Mouse (Mus musculus): Measurements from ENCODE around the gene Tex21. TPM values are rescaled to one million over a fixed set of nuclear protein-coding genes. Genes with fewer than 3 reads are reported as not detected.

The Tex21 gene
- polyA plus RNA-seq, 1 experiment, result not detected

- H3K36me3 ChIP-seq (ENCODE audit: control insufficient read depth, insufficient read depth), result peaks cover 69% of the 10 kb centered on the region
- H3K79me3 ChIP-seq (ENCODE audit: low read depth), result peaks cover 5% of the 10 kb centered on the region
- no peak overlapping the region for H3K4me3 ChIP-seq (ENCODE audit: insufficient read depth, poor library complexity, severe bottlenecking)
- H3K27me3 ChIP-seq (ENCODE audit: control insufficient read depth, insufficient read depth, insufficient read length), result no peaks in the 10 kb centered on the region
- no peak for TF ChIP-seq MYOD1 (IDR thresholded peaks at IDR 0.05; ENCODE audit: control insufficient read depth, insufficient read length, low read depth)
- no peak for TF ChIP-seq FOSL1 (IDR thresholded peaks at IDR 0.05; ENCODE audit: insufficient read depth, low read length, poor library complexity, severe bottlenecking)
- no peak for TF ChIP-seq CEBPB (IDR thresholded peaks at IDR 0.05; ENCODE audit: low read depth)
- no peak for TF ChIP-seq MAX (IDR thresholded peaks at IDR 0.05)
- TF ChIP-seq MYOG (IDR thresholded peaks at IDR 0.05; ENCODE audit: control insufficient read depth, extremely low read depth, insufficient read length), result no peak
- no peak for TF ChIP-seq USF1 (IDR thresholded peaks at IDR 0.05; ENCODE audit: low read depth)
- TF ChIP-seq CTCF (IDR thresholded peaks at IDR 0.05; ENCODE audit: control insufficient read depth, insufficient read depth, insufficient read length), result no peak
- H3K79me2 ChIP-seq (ENCODE audit: control insufficient read depth, insufficient read depth), result peaks cover 13% of the 10 kb centered on the region
- H3ac ChIP-seq (ENCODE audit: control insufficient read depth, insufficient read length, low read depth), result no peak overlapping the region
These were observed 31.7 kb upstream of the Tex21 start for GRCm38 (mm10) chr12:76278209-76278608.

- Histone ChIP-seq H3K79me3 (ENCODE audit: low read depth) (peaks cover 17% of the 10 kb centered on the region), H3K36me3 (ENCODE audit: control insufficient read depth, insufficient read depth) (peaks cover 66% of the 10 kb centered on the region), H3K27me3 (ENCODE audit: control insufficient read depth, insufficient read depth, insufficient read length) (no peaks in the 10 kb centered on the region), H3K79me2 (ENCODE audit: control insufficient read depth, insufficient read depth) (peaks cover 34% of the 10 kb centered on the region), H3K4me3 (ENCODE audit: insufficient read depth, poor library complexity, severe bottlenecking) (no peak overlapping the region), H3ac (ENCODE audit: control insufficient read depth, insufficient read length, low read depth) (no peak overlapping the region)
- TF ChIP-seq MAX (IDR thresholded peaks at IDR 0.05), result no peak
- no peak for TF ChIP-seq USF1 (IDR thresholded peaks at IDR 0.05; ENCODE audit: low read depth)
- TF ChIP-seq CTCF (IDR thresholded peaks at IDR 0.05; ENCODE audit: control insufficient read depth, insufficient read depth, insufficient read length), result no peak
- no peak for TF ChIP-seq MYOG (IDR thresholded peaks at IDR 0.05; ENCODE audit: control insufficient read depth, extremely low read depth, insufficient read length)
- TF ChIP-seq FOSL1 (IDR thresholded peaks at IDR 0.05; ENCODE audit: insufficient read depth, low read length, poor library complexity, severe bottlenecking), result no peak
- TF ChIP-seq CEBPB (IDR thresholded peaks at IDR 0.05; ENCODE audit: low read depth), result no peak
These were observed 26.3 kb upstream of the Tex21 start for GRCm38 (mm10) chr12:76272610-76273524.

- peaks cover 40% of the 10 kb centered on the region for H3K79me2 ChIP-seq (ENCODE audit: control insufficient read depth, insufficient read depth)
- H3K27me3 ChIP-seq (ENCODE audit: control insufficient read depth, insufficient read depth, insufficient read length), result no peaks in the 10 kb centered on the region
- H3K36me3 ChIP-seq (ENCODE audit: control insufficient read depth, insufficient read depth), result peaks cover 66% of the 10 kb centered on the region
- TF ChIP-seq CEBPB (IDR thresholded peaks at IDR 0.05; ENCODE audit: low read depth), result no peak
- TF ChIP-seq MYOG (IDR thresholded peaks at IDR 0.05; ENCODE audit: control insufficient read depth, extremely low read depth, insufficient read length), result no peak
- TF ChIP-seq USF1 (IDR thresholded peaks at IDR 0.05; ENCODE audit: low read depth), result no peak
- no peak for TF ChIP-seq FOSL1 (IDR thresholded peaks at IDR 0.05; ENCODE audit: insufficient read depth, low read length, poor library complexity, severe bottlenecking)
- no peak for TF ChIP-seq MYOD1 (IDR thresholded peaks at IDR 0.05; ENCODE audit: control insufficient read depth, insufficient read length, low read depth)
- H3K4me3 ChIP-seq (ENCODE audit: insufficient read depth, poor library complexity, severe bottlenecking), result no peak overlapping the region
- peaks cover 24% of the 10 kb centered on the region for H3K79me3 ChIP-seq (ENCODE audit: low read depth)
- no peak overlapping the region for H3ac ChIP-seq (ENCODE audit: control insufficient read depth, insufficient read length, low read depth)
These were observed 25.0 kb upstream of the Tex21 start for GRCm38 (mm10) chr12:76271516-76271915.

- Histone ChIP-seq H3K36me3 (ENCODE audit: control insufficient read depth, insufficient read depth) (peaks cover 47% of the 10 kb centered on the region), H3K4me3 (ENCODE audit: insufficient read depth, poor library complexity, severe bottlenecking) (no peak overlapping the region), H3K79me2 (ENCODE audit: control insufficient read depth, insufficient read depth) (peaks cover 63% of the 10 kb centered on the region), H3ac (ENCODE audit: control insufficient read depth, insufficient read length, low read depth) (no peak overlapping the region), H3K79me3 (ENCODE audit: low read depth) (peaks cover 42% of the 10 kb centered on the region), H3K27me3 (ENCODE audit: control insufficient read depth, insufficient read depth, insufficient read length) (no peaks in the 10 kb centered on the region)
- TF ChIP-seq CEBPB (IDR thresholded peaks at IDR 0.05; ENCODE audit: low read depth) (no peak), MAX (IDR thresholded peaks at IDR 0.05) (no peak), MYOG (IDR thresholded peaks at IDR 0.05; ENCODE audit: control insufficient read depth, extremely low read depth, insufficient read length) (no peak), CTCF (IDR thresholded peaks at IDR 0.05; ENCODE audit: control insufficient read depth, insufficient read depth, insufficient read length) (no peak), MYOD1 (IDR thresholded peaks at IDR 0.05; ENCODE audit: control insufficient read depth, insufficient read length, low read depth) (no peak), FOSL1 (IDR thresholded peaks at IDR 0.05; ENCODE audit: insufficient read depth, low read length, poor library complexity, severe bottlenecking) (no peak), USF1 (IDR thresholded peaks at IDR 0.05; ENCODE audit: low read depth) (no peak)
These were observed 22.6 kb upstream of the Tex21 start for GRCm38 (mm10) chr12:76269196-76269595.

- no peak for TF ChIP-seq USF1 (IDR thresholded peaks at IDR 0.05; ENCODE audit: low read depth)
- no peak for TF ChIP-seq CEBPB (IDR thresholded peaks at IDR 0.05; ENCODE audit: low read depth)
- no peak for TF ChIP-seq MYOG (IDR thresholded peaks at IDR 0.05; ENCODE audit: control insufficient read depth, extremely low read depth, insufficient read length)
- no peak for TF ChIP-seq MAX (IDR thresholded peaks at IDR 0.05)
- no peak for TF ChIP-seq MYOD1 (IDR thresholded peaks at IDR 0.05; ENCODE audit: control insufficient read depth, insufficient read length, low read depth)
- no peak for TF ChIP-seq FOSL1 (IDR thresholded peaks at IDR 0.05; ENCODE audit: insufficient read depth, low read length, poor library complexity, severe bottlenecking)
- TF ChIP-seq CTCF (IDR thresholded peaks at IDR 0.05; ENCODE audit: control insufficient read depth, insufficient read depth, insufficient read length), result no peak
- Histone ChIP-seq H3K4me3 (ENCODE audit: insufficient read depth, poor library complexity, severe bottlenecking) (no peak overlapping the region), H3K79me3 (ENCODE audit: low read depth) (peaks cover 46% of the 10 kb centered on the region), H3K27me3 (ENCODE audit: control insufficient read depth, insufficient read depth, insufficient read length) (no peaks in the 10 kb centered on the region), H3K36me3 (ENCODE audit: control insufficient read depth, insufficient read depth) (peaks cover 43% of the 10 kb centered on the region), H3K79me2 (ENCODE audit: control insufficient read depth, insufficient read depth) (peaks cover 68% of the 10 kb centered on the region), H3ac (ENCODE audit: control insufficient read depth, insufficient read length, low read depth) (no peak overlapping the region)
These were observed 22.1 kb upstream of the Tex21 start for GRCm38 (mm10) chr12:76268686-76269085.

All from C2C12 (cell line).